ENCODE assay signal across 8 mouse cellular contexts in the genomic region with DNA sequence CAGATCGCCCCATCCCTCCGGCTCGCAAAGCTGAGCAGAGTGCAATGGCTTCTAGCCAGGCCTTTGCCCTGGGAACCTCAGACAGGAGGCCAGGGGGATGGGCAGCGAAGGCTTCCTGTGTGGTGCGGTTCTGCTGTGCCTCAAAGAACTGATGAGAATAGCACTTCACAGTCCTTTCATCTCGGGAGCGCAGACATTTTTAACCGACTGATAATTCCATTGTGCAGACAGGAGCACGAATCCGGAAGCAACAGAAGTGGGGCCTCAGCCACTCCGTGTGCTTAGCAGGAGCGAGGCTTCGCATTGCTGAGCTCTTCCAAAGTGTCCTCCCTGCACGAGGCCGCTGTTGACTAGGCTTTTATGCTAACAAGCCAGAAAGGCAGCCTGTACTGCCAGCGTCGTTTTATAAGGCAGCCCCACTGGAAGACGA. TPM values are rescaled to one million over a fixed set of nuclear protein-coding genes. Genes with fewer than 3 reads are reported as not detected.
DNase-seq lines count a peak whose midpoint lies in the region; ATAC-seq and TF ChIP-seq lines count a peak whose summit lies in the region.

No protein-coding gene starts in this region.

- H3K4me2 ChIP-seq in intestine, postnatal 0 days (replicated peaks; ENCODE audit: low read depth): peak overlapping the region; percentile 53
- H3K4me2 ChIP-seq in liver, embryonic 11.5 days: peak overlapping the region; percentile 66
- H3K4me2 ChIP-seq in midbrain, embryonic 16.5 days (ENCODE audit: low read length): peak overlapping the region; percentile 49
- H3K4me2 ChIP-seq in stomach, postnatal 0 days (replicated peaks; ENCODE audit: low read depth): peak overlapping the region; percentile 46

- ATAC-seq in intestine, postnatal 0 days: no peak; the same call in 1 of the 2 replicates
- ATAC-seq in liver, embryonic 11.5 days (replicated peaks; ENCODE audit: low FRiP score): peak; percentile 78
- ATAC-seq in midbrain, embryonic 16.5 days: peak; percentile 77
- peak; percentile 30; the same call in 1 of the 2 replicates for ATAC-seq in stomach, postnatal 0 days (ENCODE audit: low FRiP score, low TSS enrichment)

- 0 out of 2 replicates have a peak overlapping the region, but pooled peaks have one; percentile 8 for H3K9ac ChIP-seq in intestine, postnatal 0 days (ENCODE audit: low read depth, low read length)
- peak overlapping the region; percentile 66 for H3K9ac ChIP-seq in liver, embryonic 11.5 days (ENCODE audit: low read depth, low read length)
- peak overlapping the region; percentile 53 for H3K9ac ChIP-seq in midbrain, embryonic 16.5 days (ENCODE audit: low read depth, low read length)
- no peak overlapping the region for H3K9ac ChIP-seq in stomach, postnatal 0 days (ENCODE audit: low read length)

- peak overlapping the region; percentile 46 for H3K4me3 ChIP-seq in cerebellum, adult 2 months (replicated peaks; ENCODE audit: insufficient read depth, low read depth, low read length)
- peak overlapping the region; percentile 14 for H3K4me3 ChIP-seq in intestine, postnatal 0 days (ENCODE audit: low read depth, low read length)
- peak overlapping the region; percentile 48 for H3K4me3 ChIP-seq in liver, embryonic 11.5 days (ENCODE audit: low read depth, low read length)
- peak overlapping the region; percentile 6; the same call in 1 of the 2 replicates for H3K4me3 ChIP-seq in midbrain, embryonic 16.5 days (ENCODE audit: low read depth, low read length)
- peak overlapping the region; percentile 24 for H3K4me3 ChIP-seq in stomach, postnatal 0 days (ENCODE audit: low read depth, low read length)

- H3K4me1 ChIP-seq in cerebellum, adult 2 months (ENCODE audit: control insufficient read depth, insufficient read depth, low read length): peaks cover 3% of the 10 kb centered on the region
- peaks cover 8% of the 10 kb centered on the region for H3K4me1 ChIP-seq in intestine, postnatal 0 days (replicated peaks; ENCODE audit: control insufficient read depth, insufficient read depth, low read length)
- peaks cover 15% of the 10 kb centered on the region for H3K4me1 ChIP-seq in liver, embryonic 11.5 days (replicated peaks; ENCODE audit: control insufficient read depth, insufficient read depth, low read length)
- H3K4me1 ChIP-seq in midbrain, embryonic 16.5 days (ENCODE audit: control insufficient read depth, insufficient read depth, low read length): peaks cover 7% of the 10 kb centered on the region
- no peaks in the 10 kb centered on the region for H3K4me1 ChIP-seq in stomach, postnatal 0 days (replicated peaks; ENCODE audit: control insufficient read depth, insufficient read depth)

- H3K27me3 ChIP-seq in cerebellum, adult 2 months (ENCODE audit: control insufficient read depth, insufficient read depth, low read length): no peaks in the 10 kb centered on the region
- H3K27me3 ChIP-seq in intestine, postnatal 0 days (replicated peaks; ENCODE audit: control insufficient read depth, insufficient read depth, low read length): no peaks in the 10 kb centered on the region
- no peaks in the 10 kb centered on the region for H3K27me3 ChIP-seq in liver, embryonic 11.5 days (replicated peaks; ENCODE audit: control insufficient read depth, insufficient read depth, low read length)
- H3K27me3 ChIP-seq in midbrain, embryonic 16.5 days (ENCODE audit: control insufficient read depth, insufficient read depth, low read depth, low read length): no peaks in the 10 kb centered on the region
- H3K27me3 ChIP-seq in stomach, postnatal 0 days (ENCODE audit: control insufficient read depth, insufficient read depth, low read length): no peaks in the 10 kb centered on the region

- TF ChIP-seq POLR2A in cerebellum, adult 2 months (IDR thresholded peaks at IDR 0.05; ENCODE audit: borderline replicate concordance, insufficient read depth, low read length): no peak

- H3K36me3 ChIP-seq in intestine, postnatal 0 days (ENCODE audit: control insufficient read depth, insufficient read depth): no peaks in the 10 kb centered on the region
- H3K36me3 ChIP-seq in liver, embryonic 11.5 days (ENCODE audit: control insufficient read depth, insufficient read depth, low read length): no peaks in the 10 kb centered on the region
- H3K36me3 ChIP-seq in midbrain, embryonic 16.5 days (ENCODE audit: control insufficient read depth, insufficient read depth, low read length): no peaks in the 10 kb centered on the region
- H3K36me3 ChIP-seq in stomach, postnatal 0 days (ENCODE audit: control insufficient read depth, insufficient read depth, low read length): no peaks in the 10 kb centered on the region

- TF ChIP-seq EP300 in stomach, postnatal 0 days (optimal IDR thresholded peaks at IDR 0.05): no peak

- WGBS in cerebellum, adult 2 months: 4% methylated on average over 18 of the region's 18 CpGs
- 12% methylated on average over 18 of the region's 18 CpGs for WGBS in intestine, postnatal 0 days
- WGBS in liver, embryonic 11.5 days: 4% methylated on average over 18 of the region's 18 CpGs
- 5% methylated on average over 18 of the region's 18 CpGs for WGBS in midbrain, embryonic 16.5 days
- WGBS in stomach, postnatal 0 days: 17% methylated on average over 18 of the region's 18 CpGs

- peak; percentile 21 for DNase-seq in gastrocnemius, postnatal 10 days
- DNase-seq in gastrocnemius, adult 18-20 months (ENCODE audit: low spot score): no peak
- peak; percentile 32 to 36 for DNase-seq in cerebellum, adult 2 months
- DNase-seq in gastrocnemius, postnatal 4 days (ENCODE audit: low spot score in 2 of 2): peak; percentile 22 to 30
- peak; percentile 67 for DNase-seq in liver, embryonic 11.5 days (ENCODE audit: low spot score)
- peak; percentile 34 for DNase-seq in stomach, postnatal 0 days (ENCODE audit: low spot score)

- no peaks in the 10 kb centered on the region for H3K9me3 ChIP-seq in intestine, postnatal 0 days (ENCODE audit: control insufficient read depth)
- no peaks in the 10 kb centered on the region for H3K9me3 ChIP-seq in liver, embryonic 11.5 days (ENCODE audit: control insufficient read depth, low read length)
- no peaks in the 10 kb centered on the region for H3K9me3 ChIP-seq in midbrain, embryonic 16.5 days (replicated peaks; ENCODE audit: control insufficient read depth, low read length, poor library complexity, severe bottlenecking)
- H3K9me3 ChIP-seq in stomach, postnatal 0 days (ENCODE audit: control insufficient read depth, low read length): no peaks in the 10 kb centered on the region

- no peak overlapping the region for H3K27ac ChIP-seq in cerebellum, adult 2 months (ENCODE audit: insufficient read depth, low read length)
- no peak overlapping the region for H3K27ac ChIP-seq in intestine, postnatal 0 days (ENCODE audit: low read depth, low read length)
- peak overlapping the region; percentile 82 for H3K27ac ChIP-seq in liver, embryonic 11.5 days (ENCODE audit: low read depth, low read length)
- H3K27ac ChIP-seq in midbrain, embryonic 16.5 days (ENCODE audit: low read length): peak overlapping the region; percentile 54
- peak overlapping the region; percentile 53; the same call in 1 of the 2 replicates for H3K27ac ChIP-seq in stomach, postnatal 0 days (replicated peaks)

- no peak for TF ChIP-seq CTCF in cerebellum, adult 2 months (IDR thresholded peaks at IDR 0.05; ENCODE audit: borderline replicate concordance, insufficient read depth, low read depth, low read length)
- TF ChIP-seq CTCF in intestine, postnatal 0 days (IDR thresholded peaks at IDR 0.05; ENCODE audit: low read depth): no peak
- TF ChIP-seq CTCF in stomach, postnatal 0 days (IDR thresholded peaks at IDR 0.05; ENCODE audit: low read depth): no peak

RNA-seq across cellular contexts. Expression of a gene that starts 53.6 kb away (rescaled TPM):
- 10 to 100 TPM; 24.1 to 27.6 TPM for total RNA-seq in gastrocnemius, postnatal 10 days (2021)
- total RNA-seq in gastrocnemius, adult 18-20 months (2021): 10 to 100 TPM; 12.5 to 21.4 TPM
- 38.6 and 40.8 TPM in 2 replicates for polyA plus RNA-seq in cerebellum, adult 2 months (2012; rRNA removed)
- total RNA-seq in gastrocnemius, postnatal 4 days (2021): 10 to 100 TPM; 37.0 to 40.8 TPM
- 62.0 and 64.2 TPM in 2 replicates for polyA plus RNA-seq in intestine, postnatal 0 days (2015; fragmentation: Nextera tagmentation; extraction: Ambion mirVana)
- polyA plus RNA-seq in liver, embryonic 11.5 days (2014; fragmentation: Nextera tagmentation; extraction: Ambion mirVana): 92.3 and 92.8 TPM in 2 replicates
- polyA plus RNA-seq in midbrain, embryonic 16.5 days (2015; fragmentation: Nextera tagmentation; extraction: Ambion mirVana): 86.8 and 90.8 TPM in 2 replicates
- 59.2 and 67.2 TPM in 2 replicates for polyA plus RNA-seq in stomach, postnatal 0 days (2015; fragmentation: Nextera tagmentation; extraction: Ambion mirVana)

Comparison
In these comparisons a context has a peak if more than half of its experiments do, and no peak if none do; other contexts are left out.
1. H3K27ac ChIP-seq: peak in liver, embryonic 11.5 days (single experiment), midbrain, embryonic 16.5 days (single experiment) and stomach, postnatal 0 days (single experiment); none in cerebellum, adult 2 months (single experiment) and intestine, postnatal 0 days (single experiment).
2. Peak in every context shown above with its lines, with median percentiles within 50 percentile points of each other: H3K4me3 ChIP-seq and H3K4me2 ChIP-seq.